Mouse (Mus musculus): Measurements from ENCODE around the gene Pdcd10. TPM values are rescaled to one million over a fixed set of nuclear protein-coding genes. Genes with fewer than 3 reads are reported as not detected.

The Pdcd10 gene
- polyA plus RNA-seq, 1 experiment: 2.3 TPM

- no peak for TF ChIP-seq GATA1 (IDR thresholded peaks at IDR 0.05; ENCODE audit: low read length)
These were observed 38.9 kb downstream of the Pdcd10 start for GRCm38 (mm10) chr3:75517631-75518250.

- no peak for TF ChIP-seq GATA1 (IDR thresholded peaks at IDR 0.05; ENCODE audit: low read length)
These were observed 57.4 kb downstream of the Pdcd10 start for GRCm38 (mm10) chr3:75498961-75499960.

- no peak for TF ChIP-seq GATA1 (IDR thresholded peaks at IDR 0.05; ENCODE audit: low read length)
These were observed 63.7 kb downstream of the Pdcd10 start for GRCm38 (mm10) chr3:75492913-75493312.

- TF ChIP-seq GATA1 (IDR thresholded peaks at IDR 0.05; ENCODE audit: low read length): no peak
These were observed 74.6 kb downstream of the Pdcd10 start, which contains the start of gene Wdr49 for GRCm38 (mm10) chr3:75482056-75482455. Gene Wdr49, minus strand, starts transcription at chr3:75482156.

GRCm38 (mm10) chr3:75475106-75475505, 81.5 kb downstream of the Pdcd10 start:
- no peak for TF ChIP-seq GATA1 (IDR thresholded peaks at IDR 0.05; ENCODE audit: low read length)

GRCm38 (mm10) chr3:75474657-75475056, 82.0 kb downstream of the Pdcd10 start:
- TF ChIP-seq GATA1 (IDR thresholded peaks at IDR 0.05; ENCODE audit: low read length): no peak

GRCm38 (mm10) chr3:75468154-75468553, 88.5 kb downstream of the Pdcd10 start:
- TF ChIP-seq GATA1 (IDR thresholded peaks at IDR 0.05; ENCODE audit: low read length): no peak

Other genes starting within 250 kb of the Pdcd10 start
- not detected in 2 replicates for gene Wdr49, start 74.7 kb downstream of the Pdcd10 start, polyA plus RNA-seq (2012)
- 0.02 TPM in 1 of 2 replicates, not detected in the other for gene Serpini1, start 691 bp upstream of the Pdcd10 start, polyA plus RNA-seq (2012)
- gene Gm29133, start 191.3 kb upstream of the Pdcd10 start, polyA plus RNA-seq (2012): not detected in 2 replicates

Data from G1E-ER4 (cell line).